Mouse (Mus musculus) yolk sac, embryonic 10.5 days (tissue): ENCODE results near the gene Otud3.
"Not testable (repeated sequence)": the region's sequence is repeated elsewhere in the genome, so short reads cannot be mapped to it uniquely, and the experiment has no call there.

Source experiments
- DNase-seq: peaks from one replicate; pipeline ENCODE4 v3.0.0-alpha.2; 2017; ENCODE audit warnings: low spot score

Otud3 gene

GRCm38 (mm10) chr4:138889635-138890034, 24.1 kb downstream of the Otud3 start:
- no peak for DNase-seq

GRCm38 (mm10) chr4:138889165-138889564, 24.6 kb downstream of the Otud3 start:
- no peak for DNase-seq

- peak; percentile 32 for DNase-seq
Measured at GRCm38 (mm10) chr4:138884261-138884660, 29.5 kb downstream of the Otud3 start.

DNA sequence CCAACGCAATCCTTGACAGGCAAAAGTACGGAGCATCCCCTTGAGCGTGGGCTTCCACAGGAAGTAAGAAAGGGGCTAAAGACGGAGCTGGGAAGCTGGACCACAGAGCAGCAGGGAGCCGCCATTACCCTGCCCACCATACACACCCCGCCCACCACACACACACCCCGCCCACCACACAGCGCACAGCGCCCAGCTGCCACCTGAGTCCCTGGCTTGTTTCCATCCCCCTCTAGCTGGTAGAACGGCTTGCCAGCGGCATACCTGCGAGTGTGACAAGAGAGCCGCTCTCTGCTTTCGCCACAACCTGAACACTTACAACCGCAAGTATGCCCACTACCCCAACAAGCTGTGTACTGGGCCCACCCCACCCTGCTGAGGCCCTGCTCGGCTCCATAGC, 31.6 kb downstream of the Otud3 start:
- DNase-seq: no peak

- DNase-seq: no peak
Measured at GRCm38 (mm10) chr4:138880811-138881584, 32.7 kb downstream of the Otud3 start.

- DNase-seq: no peak
Measured at GRCm38 (mm10) chr4:138879808-138880207, 33.9 kb downstream of the Otud3 start.

DNA sequence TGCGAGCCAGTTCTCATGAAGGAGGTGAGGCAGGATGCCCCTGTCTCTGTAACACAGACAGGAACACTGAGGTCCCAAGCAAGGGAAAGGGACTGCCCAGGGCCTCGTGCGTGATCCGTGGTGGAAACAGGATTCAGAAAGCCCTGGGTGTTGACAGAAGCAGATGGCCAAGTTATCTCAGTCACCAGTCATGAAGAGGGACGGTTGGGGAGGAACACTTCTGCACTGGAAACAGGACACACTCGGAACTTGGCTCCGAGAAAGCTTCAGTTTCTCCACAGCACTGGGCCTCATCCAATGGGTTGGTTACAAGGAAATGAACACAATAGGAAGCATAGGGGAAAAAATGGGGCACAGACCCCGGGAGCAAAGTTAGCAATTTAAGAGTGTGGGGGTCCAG, 35.0 kb downstream of the Otud3 start:
- DNase-seq: no peak

- DNase-seq: no peak
Measured at GRCm38 (mm10) chr4:138877731-138878130, 36.0 kb downstream of the Otud3 start, which contains the start of gene Pla2g2e. Gene Pla2g2e, plus strand, starts transcription at chr4:138877942.

GRCm38 (mm10) chr4:138875986-138876385, 37.8 kb downstream of the Otud3 start:
- DNase-seq: no peak

DNA sequence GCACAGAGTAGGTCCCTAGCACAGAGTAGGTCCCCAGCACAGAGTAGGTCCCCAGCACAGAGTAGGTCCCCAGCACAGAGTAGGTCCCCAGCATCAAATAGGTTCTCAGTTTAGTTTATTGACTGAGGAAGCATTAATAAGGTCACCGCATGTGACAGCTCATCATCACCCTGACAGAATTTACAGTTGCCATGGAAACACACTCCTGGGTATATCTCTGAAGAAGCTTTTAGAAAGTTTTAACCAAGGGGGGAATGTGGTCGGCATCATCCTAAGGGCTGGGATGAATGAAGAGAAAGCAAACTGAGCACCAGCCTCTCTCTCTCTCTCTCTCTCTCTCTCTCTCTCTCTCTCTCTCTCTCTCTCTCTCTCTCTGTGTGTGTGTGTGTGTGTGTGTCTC, 38.5 kb downstream of the Otud3 start:
- not testable (repeated sequence) for DNase-seq

DNA sequence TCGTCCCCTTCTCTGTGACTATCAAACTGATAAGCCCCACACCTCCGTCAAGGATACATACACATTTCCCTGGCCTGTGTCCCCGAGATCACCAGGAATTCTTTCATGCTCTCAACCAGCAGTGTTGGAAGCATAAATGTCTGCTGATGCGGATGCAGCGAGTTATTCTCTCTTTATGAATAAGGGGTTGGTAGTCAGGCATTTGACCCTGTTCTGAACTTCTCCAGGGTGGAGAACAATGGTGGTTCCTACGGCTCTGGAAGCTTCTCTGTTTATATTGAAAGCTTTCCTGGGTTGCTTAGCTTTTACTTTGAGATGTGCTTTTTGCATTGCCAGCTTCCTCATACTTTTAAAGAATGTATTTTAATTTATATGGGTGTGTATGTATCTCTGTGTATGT, 39.9 kb downstream of the Otud3 start, which contains the start of gene Gm13030:
Gene Gm13030 (minus strand): TSS at position 101 of the 400 bp plus-strand sequence.
- DNase-seq: no peak

DNA sequence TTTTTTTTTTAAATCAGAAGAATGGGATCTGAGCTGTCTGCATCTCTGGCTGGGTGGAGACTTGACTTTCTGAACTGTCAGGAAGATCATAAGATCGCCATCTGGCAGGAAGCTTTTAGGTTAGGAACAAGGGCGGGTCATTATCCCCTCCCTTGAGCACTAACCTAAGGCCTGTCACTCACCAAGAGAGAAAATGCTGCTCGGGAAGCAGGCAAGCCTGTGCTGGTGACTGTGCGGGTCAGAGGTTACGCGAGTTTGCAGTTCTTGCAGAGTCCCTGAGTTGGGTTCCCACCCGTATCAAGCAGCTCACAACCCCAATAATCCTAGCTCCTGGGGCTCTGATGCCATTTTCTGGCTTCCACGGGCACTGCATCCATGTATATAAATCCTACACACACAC, 45.1 kb downstream of the Otud3 start:
- DNase-seq: no peak

DNA sequence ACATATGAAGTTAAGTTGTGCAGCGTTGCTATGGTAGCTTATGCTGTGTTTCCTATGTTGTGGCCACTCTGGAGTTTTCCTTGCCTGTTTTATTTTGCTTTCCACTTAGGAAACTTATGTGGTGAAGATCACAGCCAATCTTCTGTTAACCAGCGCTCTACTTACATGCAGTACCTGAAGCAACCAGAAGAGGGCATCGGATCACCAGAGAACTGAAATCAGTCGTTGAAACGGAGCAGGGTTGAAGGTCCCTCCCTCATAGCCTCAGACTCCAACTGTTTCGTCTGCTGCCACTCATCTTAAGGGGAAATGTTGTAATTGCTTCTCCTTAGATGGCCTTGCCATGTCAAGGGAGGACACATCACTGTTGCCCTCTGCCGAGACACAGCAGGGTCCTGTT, 47.3 kb downstream of the Otud3 start:
- DNase-seq: peak; percentile 48

DNA sequence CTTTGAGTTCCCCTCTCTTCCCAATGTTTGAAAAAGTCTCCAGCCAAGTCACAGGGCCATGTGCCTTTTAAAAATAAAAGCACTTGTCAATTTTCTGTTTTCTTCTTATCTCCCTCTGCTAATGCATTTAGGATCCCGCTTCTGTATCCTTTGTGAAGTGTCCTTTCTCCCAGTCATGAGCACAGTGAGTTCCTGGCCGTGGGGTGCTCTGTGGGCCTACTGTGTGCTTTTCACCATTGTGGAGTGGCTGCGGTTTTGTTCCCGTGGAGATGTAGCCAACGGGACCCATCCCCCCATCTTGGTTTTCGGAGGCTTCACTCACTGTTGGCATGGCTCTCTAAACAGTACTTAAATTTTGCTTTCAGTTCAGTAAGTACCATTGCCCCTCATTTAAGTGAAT, 47.8 kb downstream of the Otud3 start:
- DNase-seq: no peak

DNA sequence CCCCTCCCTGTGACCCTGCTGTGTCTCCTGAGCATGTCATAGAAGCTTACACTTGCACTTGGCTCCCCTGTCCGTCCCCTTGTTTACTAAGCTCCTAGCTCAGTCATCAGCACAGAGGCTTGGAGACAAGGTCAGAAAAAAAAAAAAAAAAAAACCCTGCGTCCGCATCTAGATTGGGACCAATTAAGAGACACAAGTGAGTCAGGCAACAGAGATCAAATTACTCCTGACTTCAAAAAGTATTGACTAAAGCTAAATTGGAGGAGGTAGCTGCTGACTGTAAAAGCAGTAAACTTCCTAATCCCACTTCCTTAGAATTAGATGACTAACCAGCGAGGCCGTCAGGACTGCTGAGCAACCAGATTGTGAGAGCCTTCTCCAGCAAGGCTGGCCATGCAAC, 48.7 kb downstream of the Otud3 start:
- no peak for DNase-seq

- DNase-seq: no peak
Measured at GRCm38 (mm10) chr4:138863344-138863998, 50.3 kb downstream of the Otud3 start, which contains the start of gene Pla2g5. Gene Pla2g5, minus strand, starts transcription at chr4:138863482.

GRCm38 (mm10) chr4:138859728-138860127, 54.0 kb downstream of the Otud3 start:
- peak; percentile 65 for DNase-seq

- no peak for DNase-seq
Measured at GRCm38 (mm10) chr4:138859245-138859644, 54.5 kb downstream of the Otud3 start.

DNA sequence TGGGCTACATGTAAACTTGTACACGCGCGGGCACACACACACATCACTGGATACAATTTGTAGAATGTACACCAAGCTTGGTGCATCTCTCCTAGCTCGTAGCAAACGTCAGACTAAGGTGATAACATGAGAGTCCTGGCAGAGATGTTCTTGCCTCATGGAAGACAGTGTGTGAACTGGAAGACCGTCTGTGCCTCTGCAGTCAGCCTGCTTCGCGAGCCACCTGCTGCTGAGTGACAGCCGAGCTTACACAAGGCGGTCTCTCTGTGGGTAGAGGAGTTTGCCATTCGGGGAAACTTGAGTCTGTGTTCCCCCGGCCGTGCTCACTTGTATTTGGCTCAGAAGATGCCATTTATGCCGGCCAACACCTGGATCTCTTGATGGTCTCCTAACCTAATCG, 55.3 kb downstream of the Otud3 start:
- DNase-seq: no peak

- no peak for DNase-seq
Measured at GRCm38 (mm10) chr4:138857576-138857975, 56.2 kb downstream of the Otud3 start.

GRCm38 (mm10) chr4:138856491-138856890, 57.3 kb downstream of the Otud3 start:
- peak; percentile 13 for DNase-seq

- no peak for DNase-seq
Measured at GRCm38 (mm10) chr4:138855092-138855632, 58.6 kb downstream of the Otud3 start.

DNA sequence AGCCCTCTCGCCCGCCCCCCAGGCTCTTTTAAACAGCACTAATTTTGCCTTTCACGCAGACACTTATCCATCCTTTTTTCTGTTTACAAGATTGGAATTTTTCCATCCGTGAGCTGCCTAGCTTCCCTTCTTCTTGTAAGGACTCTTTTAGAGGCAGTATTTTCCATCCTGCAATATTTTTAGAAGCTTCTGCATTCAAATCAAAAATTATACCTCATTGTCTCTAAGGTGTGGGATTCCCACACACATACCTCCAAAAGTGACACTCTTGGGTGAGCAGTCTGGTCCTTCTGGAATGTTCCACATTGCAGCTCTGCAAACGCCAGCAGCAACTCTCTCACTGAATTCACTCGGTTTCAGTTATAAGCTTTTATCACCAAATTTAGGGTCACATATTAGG, 60.8 kb downstream of the Otud3 start:
- no peak for DNase-seq
